ENCODE assay signal across 8 mouse cellular contexts in genomic region chr6:86086851-86087571, GRCm38 (mm10). TPM values are rescaled to one million over a fixed set of nuclear protein-coding genes. Genes with fewer than 3 reads are reported as not detected.
DNase-seq lines count a peak whose midpoint lies in the region; ATAC-seq and TF ChIP-seq lines count a peak whose summit lies in the region.

No protein-coding gene starts in this region.

- TF ChIP-seq POLR2A in cerebellum, adult 2 months (IDR thresholded peaks at IDR 0.05; ENCODE audit: borderline replicate concordance, insufficient read depth, low read length): no peak

- peak; percentile 32 for DNase-seq in brain, embryonic 18.5 days (ENCODE audit: low read depth, low spot score)
- DNase-seq in lung, postnatal 25 days (ENCODE audit: low spot score): peak; percentile 2
- peak; percentile 97 for DNase-seq in telencephalon, adult 2 months (ENCODE audit: low read depth, low spot score)
- DNase-seq in cerebellum, adult 2 months: no peak
- no peak for DNase-seq in T-cell, adult 2 months (ENCODE audit: low spot score)

- no peak for TF ChIP-seq CTCF in intestine, postnatal 0 days (IDR thresholded peaks at IDR 0.05; ENCODE audit: low read depth)
- no peak for TF ChIP-seq CTCF in cerebellum, adult 2 months (IDR thresholded peaks at IDR 0.05; ENCODE audit: borderline replicate concordance, insufficient read depth, low read depth, low read length)

- H3K36me3 ChIP-seq in intestine, embryonic 15.5 days: no peaks in the 10 kb centered on the region
- H3K36me3 ChIP-seq in intestine, postnatal 0 days (ENCODE audit: control insufficient read depth, insufficient read depth): no peaks in the 10 kb centered on the region
- peaks cover 19% of the 10 kb centered on the region for H3K36me3 ChIP-seq in hindbrain, embryonic 12.5 days

- no peaks in the 10 kb centered on the region for H3K27me3 ChIP-seq in intestine, embryonic 15.5 days (replicated peaks)
- H3K27me3 ChIP-seq in intestine, postnatal 0 days (replicated peaks; ENCODE audit: control insufficient read depth, insufficient read depth, low read length): no peaks in the 10 kb centered on the region
- H3K27me3 ChIP-seq in hindbrain, embryonic 12.5 days: no peaks in the 10 kb centered on the region
- H3K27me3 ChIP-seq in cerebellum, adult 2 months (ENCODE audit: control insufficient read depth, insufficient read depth, low read length): no peaks in the 10 kb centered on the region

- 0 out of 2 replicates have a peak, but pooled peaks cover 3% of the 10 kb centered on the region for H3K4me1 ChIP-seq in intestine, embryonic 15.5 days (replicated peaks)
- H3K4me1 ChIP-seq in intestine, postnatal 0 days (replicated peaks; ENCODE audit: control insufficient read depth, insufficient read depth, low read length): no peaks in the 10 kb centered on the region
- H3K4me1 ChIP-seq in hindbrain, embryonic 12.5 days: peaks cover 8% of the 10 kb centered on the region; the same call in 1 of the 2 replicates
- no peaks in the 10 kb centered on the region for H3K4me1 ChIP-seq in cerebellum, adult 2 months (ENCODE audit: control insufficient read depth, insufficient read depth, low read length)

- peak; percentile 36; the same call in 1 of the 2 replicates for ATAC-seq in intestine, embryonic 15.5 days
- ATAC-seq in intestine, postnatal 0 days: no peak
- no peak for ATAC-seq in hindbrain, embryonic 12.5 days (ENCODE audit: low FRiP score)

- no peaks in the 10 kb centered on the region for H3K9me3 ChIP-seq in intestine, embryonic 15.5 days
- H3K9me3 ChIP-seq in intestine, postnatal 0 days (ENCODE audit: control insufficient read depth): no peaks in the 10 kb centered on the region
- no peaks in the 10 kb centered on the region for H3K9me3 ChIP-seq in hindbrain, embryonic 12.5 days (replicated peaks)

- H3K4me2 ChIP-seq in intestine, embryonic 15.5 days (replicated peaks): no peak overlapping the region
- no peak overlapping the region for H3K4me2 ChIP-seq in intestine, postnatal 0 days (replicated peaks; ENCODE audit: low read depth)
- no peak overlapping the region for H3K4me2 ChIP-seq in hindbrain, embryonic 12.5 days (replicated peaks)

- no peak overlapping the region for H3K27ac ChIP-seq in intestine, embryonic 15.5 days
- no peak overlapping the region for H3K27ac ChIP-seq in intestine, postnatal 0 days (ENCODE audit: low read depth, low read length)
- H3K27ac ChIP-seq in hindbrain, embryonic 12.5 days: peak overlapping the region; percentile 57
- H3K27ac ChIP-seq in cerebellum, adult 2 months (ENCODE audit: insufficient read depth, low read length): no peak overlapping the region

- H3K4me3 ChIP-seq in intestine, embryonic 15.5 days (replicated peaks): no peak overlapping the region
- H3K4me3 ChIP-seq in intestine, postnatal 0 days (ENCODE audit: low read depth, low read length): no peak overlapping the region
- H3K4me3 ChIP-seq in hindbrain, embryonic 12.5 days: no peak overlapping the region
- H3K4me3 ChIP-seq in cerebellum, adult 2 months (replicated peaks; ENCODE audit: insufficient read depth, low read depth, low read length): no peak overlapping the region

- WGBS in intestine, embryonic 15.5 days: 67% methylated on average over 9 of the region's 9 CpGs
- WGBS in intestine, postnatal 0 days: 61% methylated on average over 9 of the region's 9 CpGs
- 80% methylated on average over 9 of the region's 9 CpGs for WGBS in hindbrain, embryonic 12.5 days
- 35% methylated on average over 9 of the region's 9 CpGs for WGBS in cerebellum, adult 2 months

- no peak overlapping the region for H3K9ac ChIP-seq in intestine, embryonic 15.5 days
- H3K9ac ChIP-seq in intestine, postnatal 0 days (ENCODE audit: low read depth, low read length): no peak overlapping the region
- H3K9ac ChIP-seq in hindbrain, embryonic 12.5 days: no peak overlapping the region

RNA-seq across cellular contexts. Expression of gene Add2, which starts 58.5 kb away (rescaled TPM):
- 7.6 and 8.6 TPM in 2 replicates for polyA plus RNA-seq in intestine, embryonic 15.5 days (2015; fragmentation: Nextera tagmentation; extraction: Ambion mirVana)
- polyA plus RNA-seq in intestine, postnatal 0 days (2015; fragmentation: Nextera tagmentation; extraction: Ambion mirVana): 2.0 and 2.1 TPM in 2 replicates
- polyA plus RNA-seq in hindbrain, embryonic 12.5 days (2016; fragmentation: Nextera tagmentation; extraction: Ambion mirVana): 115 and 119 TPM in 2 replicates
- 54.9 and 56.2 TPM in 2 replicates for polyA plus RNA-seq in cerebellum, adult 2 months (2012; rRNA removed)

Comparison
In these comparisons a context has a peak if more than half of its experiments do, and no peak if none do; other contexts are left out.
1. DNase-seq: peak in brain, embryonic 18.5 days (single experiment), lung, postnatal 25 days (single experiment) and telencephalon, adult 2 months (single experiment); none in cerebellum, adult 2 months (0 of 2) and T-cell, adult 2 months (single experiment).